Mouse (Mus musculus): ENCODE data around the gene Fbxw2. TPM values are rescaled to one million over a fixed set of nuclear protein-coding genes. Genes with fewer than 3 reads are reported as not detected.

The Fbxw2 gene
- total and polyA plus RNA-seq, 3 experiments = 36.7 to 67.8 (median 61.2) TPM

DNA sequence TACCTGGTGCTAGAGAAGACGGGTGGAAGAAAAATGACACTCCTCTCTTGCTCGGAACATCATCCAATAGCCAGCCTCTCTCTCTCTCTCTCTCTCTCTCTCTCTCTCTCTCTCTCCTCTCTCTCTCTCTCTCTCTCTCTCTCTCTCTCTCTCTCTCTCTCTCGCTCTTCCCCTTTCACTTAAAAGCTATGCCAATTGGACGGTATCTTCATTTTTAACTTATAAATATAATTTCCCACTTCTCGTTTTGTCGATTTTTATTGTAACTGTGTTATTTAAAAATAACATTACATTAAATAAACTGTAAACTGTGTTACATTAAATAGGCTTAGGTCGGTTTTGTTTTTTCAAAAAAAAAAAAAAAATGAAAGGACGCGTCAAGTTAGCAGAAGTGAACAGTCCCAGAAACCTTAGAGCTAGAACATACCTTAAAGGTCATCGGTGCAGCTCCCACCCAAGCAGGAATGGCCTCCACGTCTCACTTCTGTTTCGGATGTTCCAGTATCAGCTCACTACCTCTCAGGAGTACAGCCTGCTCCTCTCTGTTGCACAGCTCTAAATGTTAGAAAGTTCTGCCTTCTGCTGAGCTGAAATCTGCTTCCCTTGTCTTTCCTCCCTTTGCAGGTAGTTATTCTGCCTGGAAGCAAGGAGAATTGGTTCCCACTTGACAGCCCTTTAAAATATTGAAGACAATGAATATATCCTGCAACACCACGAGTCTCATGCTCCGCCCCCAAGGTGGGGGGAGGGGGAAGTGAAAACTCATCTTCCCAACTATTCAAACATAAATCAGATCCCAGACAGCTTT lies 71.4 kb downstream of the Fbxw2 start, which contains the start of gene Gapvd1:
Gene Gapvd1, minus strand, starts transcription at position 682 of the 808 bp plus-strand sequence.
- H3K27ac ChIP-seq (ENCODE audit: insufficient read depth, low read depth) = peak within 1 kb of the TSS; percentile 54
- TF ChIP-seq PAX5 (IDR thresholded peaks at IDR 0.05; ENCODE audit: low read length) (no peak), POLR2A (IDR thresholded peaks at IDR 0.05; ENCODE audit: low read depth, low read length) (no peak; the same call in 1 of the 2 replicates), USF2 (conservative IDR thresholded peaks at IDR 0.05; ENCODE audit: low read depth, low read length) (no peak), JUN (IDR thresholded peaks at IDR 0.05; ENCODE audit: insufficient read depth, low read depth, low read length) (no peak), HCFC1 (IDR thresholded peaks at IDR 0.05; ENCODE audit: low read depth, low read length) (no peak), KAT2A (IDR thresholded peaks at IDR 0.05; ENCODE audit: insufficient replicate concordance, low read length) (no peak), CHD2 (IDR thresholded peaks at IDR 0.05; ENCODE audit: low read length) (peak; percentile 76; the same call in 1 of the 2 replicates), E2F4 (IDR thresholded peaks at IDR 0.05; ENCODE audit: insufficient replicate concordance, low read depth, low read length) (0 out of 2 replicates have a peak, but pooled peaks have one; percentile 30), UBTF (IDR thresholded peaks at IDR 0.05; ENCODE audit: low read depth, low read length) (no peak), GABPA (IDR thresholded peaks at IDR 0.05; ENCODE audit: insufficient replicate concordance, low read depth, low read length) (no peak), MEF2A (IDR thresholded peaks at IDR 0.05; ENCODE audit: borderline replicate concordance, low read depth, low read length) (no peak), SIN3A (IDR thresholded peaks at IDR 0.05; ENCODE audit: low read length) (no peak; the same call in 1 of the 2 replicates), BHLHE40 (IDR thresholded peaks at IDR 0.05; ENCODE audit: low read depth, low read length) (no peak), MYC (IDR thresholded peaks at IDR 0.05; ENCODE audit: low read depth, low read length) (peak; percentile 76), ZKSCAN1 (IDR thresholded peaks at IDR 0.05; ENCODE audit: borderline replicate concordance, low read depth, low read length) (no peak), ELF1 (IDR thresholded peaks at IDR 0.05; ENCODE audit: low read depth, low read length) (no peak), ZMIZ1 (IDR thresholded peaks at IDR 0.05; ENCODE audit: low read depth, low read length) (no peak), ZC3H11A (IDR thresholded peaks at IDR 0.05; ENCODE audit: low read depth, low read length) (no peak), MAZ (IDR thresholded peaks at IDR 0.05; ENCODE audit: low read depth, low read length) (no peak), RAD21 (IDR thresholded peaks at IDR 0.05; ENCODE audit: low read depth, low read length) (no peak), CHD1 (IDR thresholded peaks at IDR 0.05; ENCODE audit: low read depth, low read length) (0 out of 2 replicates have a peak, but pooled peaks have one; percentile 30), ZNF384 (IDR thresholded peaks at IDR 0.05; ENCODE audit: low read depth, low read length) (peak; percentile 39), TCF12 (IDR thresholded peaks at IDR 0.05; ENCODE audit: low read depth, low read length) (no peak), TBP (conservative IDR thresholded peaks at IDR 0.05; ENCODE audit: low read depth, low read length) (0 out of 2 replicates have a peak, but pooled peaks have one; percentile 45)
- peaks cover 0 to 9% of the 10 kb centered on the region in 2 experiments for H3K36me3 ChIP-seq (replicated peaks in 1 of 2; ENCODE audit: control insufficient read depth in 1 of 2, insufficient read depth in 1 of 2, low read length in 1 of 2)
- H3K27me3 ChIP-seq (replicated peaks) = no peaks in the 10 kb centered on the region
- H3K4me3 ChIP-seq (replicated peaks in 1 of 3; ENCODE audit: low read depth in 2 of 3, low read length in 2 of 3, poor library complexity in 1 of 3) = peak within 1 kb of the TSS; percentile 92 to 93 (median 92)
- H3K79me2 ChIP-seq (replicated peaks; ENCODE audit: control insufficient read depth, extremely low read depth, insufficient read depth, poor library complexity, severe bottlenecking) = peaks cover 37% of the 10 kb centered on the region
- peak within 1 kb of the TSS; percentile 99; the same call in 1 of the 2 replicates for H3K4me2 ChIP-seq (ENCODE audit: insufficient read depth, low read depth, poor library complexity, severe bottlenecking)
- dilution Hi-C loops (cut with MboI; ENCODE audit: extremely low pct_ligation_motif_present, extremely low pct_unique_long_range_greater_than_20kb, low sequenced_read_pairs) = no loop called here
- in situ Hi-C loops (cut with MboI; ENCODE audit: low pct_ligation_motif_present, low pct_unique_long_range_greater_than_20kb, low sequenced_read_pairs) = no loop called here
- H3K4me1 ChIP-seq (ENCODE audit: control insufficient read depth in 1 of 2, insufficient read depth in 2 of 2) = peaks cover 0 to 27% of the 10 kb centered on the region in 2 experiments; a peak in 2 of 4 replicates
- no peak for DNase-seq (ENCODE audit: extremely low read depth)
- peak within 1 kb of the TSS; percentile 90 for H3K9ac ChIP-seq (ENCODE audit: insufficient read depth, low read depth)
- H3K9me3 ChIP-seq (replicated peaks; ENCODE audit: low read length) = no peaks in the 10 kb centered on the region

Other genes with a start within 250 kb of the Fbxw2 start
- gene Gapvd1, start 71.1 kb downstream of the Fbxw2 start, total RNA-seq (2012; rRNA removed) = 47.0 and 54.6 TPM in 2 replicates
- gene Gapvd1, start 71.1 kb downstream of the Fbxw2 start, total RNA-seq (2014; rRNA removed) = 45.1 and 50.5 TPM in 2 replicates
- 63.1 and 71.3 TPM in 2 replicates for gene Gapvd1, start 71.1 kb downstream of the Fbxw2 start, polyA plus RNA-seq (2012; ENCODE audit: insufficient read length, low read depth)
- 866 and 1,326 TPM in 2 replicates for gene Hspa5, start 54.3 kb downstream of the Fbxw2 start, total RNA-seq (2012; rRNA removed)
- gene Hspa5, start 54.3 kb downstream of the Fbxw2 start, total RNA-seq (2014; rRNA removed) = 1,168 and 1,315 TPM in 2 replicates
- gene Hspa5, start 54.3 kb downstream of the Fbxw2 start, polyA plus RNA-seq (2012; ENCODE audit: insufficient read length, low read depth) = 791 and 827 TPM in 2 replicates
- gene Rabepk, start 26.4 kb downstream of the Fbxw2 start, total RNA-seq (2012; rRNA removed) = 80.4 and 88.4 TPM in 2 replicates
- 61.2 and 68.8 TPM in 2 replicates for gene Rabepk, start 26.4 kb downstream of the Fbxw2 start, total RNA-seq (2014; rRNA removed)
- gene Rabepk, start 26.4 kb downstream of the Fbxw2 start, polyA plus RNA-seq (2012; ENCODE audit: insufficient read length, low read depth) = 62.1 and 64.1 TPM in 2 replicates
- not detected in 2 replicates for gene Gm34653, start 6.7 kb upstream of the Fbxw2 start, total RNA-seq (2012; rRNA removed)
- gene Gm34653, start 6.7 kb upstream of the Fbxw2 start, total RNA-seq (2014; rRNA removed) = not detected in 2 replicates
- not detected in 2 replicates for gene Gm34653, start 6.7 kb upstream of the Fbxw2 start, polyA plus RNA-seq (2012; ENCODE audit: insufficient read length, low read depth)
- gene Cutal, start 48.1 kb upstream of the Fbxw2 start, total RNA-seq (2012; rRNA removed) = not detected in 2 replicates
- not detected in 2 replicates for gene Cutal, start 48.1 kb upstream of the Fbxw2 start, total RNA-seq (2014; rRNA removed)
- gene Cutal, start 48.1 kb upstream of the Fbxw2 start, polyA plus RNA-seq (2012; ENCODE audit: insufficient read length, low read depth) = not detected in 2 replicates
- gene Psmd5, start 48.7 kb upstream of the Fbxw2 start, total RNA-seq (2012; rRNA removed) = 27.9 and 43.8 TPM in 2 replicates
- 81.2 and 120 TPM in 2 replicates for gene Psmd5, start 48.7 kb upstream of the Fbxw2 start, total RNA-seq (2014; rRNA removed)
- gene Psmd5, start 48.7 kb upstream of the Fbxw2 start, polyA plus RNA-seq (2012; ENCODE audit: insufficient read length, low read depth) = 81.9 and 91.2 TPM in 2 replicates
- gene Phf19, start 87.7 kb upstream of the Fbxw2 start, total RNA-seq (2012; rRNA removed) = 16.8 and 17.0 TPM in 2 replicates
- gene Phf19, start 87.7 kb upstream of the Fbxw2 start, total RNA-seq (2014; rRNA removed) = 20.5 and 25.0 TPM in 2 replicates
- 25.4 and 27.9 TPM in 2 replicates for gene Phf19, start 87.7 kb upstream of the Fbxw2 start, polyA plus RNA-seq (2012; ENCODE audit: insufficient read length, low read depth)
- gene Traf1, start 135.5 kb upstream of the Fbxw2 start, total RNA-seq (2012; rRNA removed) = 99.2 and 151 TPM in 2 replicates
- 58.8 and 66.9 TPM in 2 replicates for gene Traf1, start 135.5 kb upstream of the Fbxw2 start, total RNA-seq (2014; rRNA removed)
- 46.4 and 47.9 TPM in 2 replicates for gene Traf1, start 135.5 kb upstream of the Fbxw2 start, polyA plus RNA-seq (2012; ENCODE audit: insufficient read length, low read depth)
- 0.92 and 1.2 TPM in 2 replicates for gene Hc, start 235.1 kb upstream of the Fbxw2 start, total RNA-seq (2012; rRNA removed)
- 0.72 and 0.74 TPM in 2 replicates for gene Hc, start 235.1 kb upstream of the Fbxw2 start, total RNA-seq (2014; rRNA removed)
- gene Hc, start 235.1 kb upstream of the Fbxw2 start, polyA plus RNA-seq (2012; ENCODE audit: insufficient read length, low read depth) = 0.91 and 1.1 TPM in 2 replicates